Mouse (Mus musculus): ENCODE measurements at regions not wholly inside any gene's neighbourhood (a gene's known extent, or its start where the extent isn't known, plus 50 kb on each side); places are given as distances from the start of the nearest gene placed in this dataset.

DNA sequence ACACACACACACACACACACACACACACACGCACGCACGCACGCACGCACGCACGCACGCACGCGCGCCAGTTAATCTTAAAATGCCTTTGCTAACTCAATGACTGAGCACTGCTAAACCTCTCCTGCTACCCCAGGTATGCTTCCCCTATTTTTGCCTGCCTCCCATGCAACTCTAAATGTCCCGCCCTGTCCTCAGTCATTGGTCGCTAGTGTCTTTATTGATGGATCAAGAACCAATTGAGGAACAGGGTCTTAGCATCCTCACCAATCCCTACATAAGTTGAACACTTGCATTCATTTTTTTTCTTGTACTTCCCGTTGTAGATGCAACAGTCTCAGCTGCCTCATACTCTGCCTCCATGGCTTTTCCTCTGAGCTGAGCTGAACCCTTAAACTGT lies 72.2 kb upstream of the Ankrd55 start:
- no peak for DNase-seq (ENCODE audit: low spot score in 2 of 2)

GRCm38 (mm10) chr13:112218389-112218788 lies 69.9 kb upstream of the Ankrd55 start:
- DNase-seq (ENCODE audit: low spot score in 2 of 2): no peak

DNA sequence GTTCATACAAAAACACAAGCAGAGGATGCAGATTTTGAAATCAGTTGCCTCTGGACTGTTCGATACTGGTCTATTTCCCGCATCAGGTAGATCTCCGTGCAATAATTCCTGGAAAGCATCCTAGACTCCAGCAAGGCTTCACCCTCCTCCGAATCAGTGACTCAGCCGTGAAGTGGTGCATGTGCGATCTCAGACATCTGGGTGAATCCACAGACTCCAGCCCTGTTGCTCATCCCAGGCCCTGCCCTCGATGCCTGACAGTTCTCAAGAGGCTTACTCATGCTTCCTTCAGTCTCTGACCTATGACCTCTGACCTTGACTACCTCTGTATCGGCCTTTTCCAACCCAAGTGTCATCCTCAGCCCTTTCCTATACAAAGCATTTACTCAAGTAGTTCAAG lies 68.1 kb upstream of the Ankrd55 start:
- DNase-seq (ENCODE audit: low spot score in 2 of 2): no peak

- no peak for DNase-seq (ENCODE audit: low spot score in 2 of 2)
Measured at GRCm38 (mm10) chr13:112223616-112224015, 64.6 kb upstream of the Ankrd55 start.

- DNase-seq (ENCODE audit: low spot score in 2 of 2): no peak
Measured at GRCm38 (mm10) chr13:112227766-112228165, 60.5 kb upstream of the Ankrd55 start.

- DNase-seq (ENCODE audit: low spot score in 2 of 2): no peak
Measured at GRCm38 (mm10) chr13:112228846-112229245, 59.4 kb upstream of the Ankrd55 start.

GRCm38 (mm10) chr13:112230176-112230575 lies 58.1 kb upstream of the Ankrd55 start:
- no peak for DNase-seq (ENCODE audit: low spot score in 2 of 2)

DNA sequence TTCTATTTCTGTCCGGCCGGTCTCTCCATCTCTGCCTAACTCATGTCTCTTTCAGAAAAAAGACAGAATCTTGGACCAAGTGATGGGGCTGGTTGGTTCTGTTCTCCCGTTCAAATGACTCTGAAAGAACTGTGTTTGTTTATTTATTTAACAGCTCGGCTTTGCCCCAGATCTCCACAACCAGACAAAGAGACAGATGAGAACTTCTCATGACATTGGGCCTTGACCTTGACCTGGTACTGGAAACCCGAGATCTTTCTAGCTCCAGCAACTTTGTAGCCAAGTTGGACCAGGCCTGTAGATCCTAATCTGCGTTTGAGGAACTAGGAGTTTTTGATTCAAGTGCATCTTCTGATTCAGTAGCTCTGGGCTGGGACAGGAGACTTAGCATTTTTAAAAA lies 53.6 kb upstream of the Ankrd55 start:
- no peak for DNase-seq (ENCODE audit: low spot score in 2 of 2)

GRCm38 (mm10) chr13:112236956-112237355 lies 51.3 kb upstream of the Ankrd55 start:
- no peak for DNase-seq (ENCODE audit: low spot score in 2 of 2)

DNA sequence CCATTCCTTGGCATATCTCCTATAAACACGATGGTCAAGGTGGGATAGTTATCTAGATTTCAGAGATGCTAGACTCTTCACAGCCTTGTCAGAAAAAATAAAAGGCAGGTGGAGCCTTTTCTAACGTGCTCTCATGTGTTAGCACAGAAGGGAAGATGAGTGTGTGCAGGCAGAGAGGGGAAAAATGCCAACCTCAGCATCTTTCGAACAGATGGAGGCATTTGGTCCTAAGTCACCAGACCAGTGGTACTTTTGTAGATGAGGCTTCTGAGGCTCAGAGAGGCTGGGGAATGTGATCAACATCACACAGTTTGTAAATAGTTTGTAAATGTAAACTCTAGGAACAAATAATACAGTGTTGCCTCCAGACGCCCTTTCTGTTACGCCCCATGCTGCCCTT lies 50.9 kb upstream of the Ankrd55 start:
- no peak for DNase-seq (ENCODE audit: low spot score in 2 of 2)

DNA sequence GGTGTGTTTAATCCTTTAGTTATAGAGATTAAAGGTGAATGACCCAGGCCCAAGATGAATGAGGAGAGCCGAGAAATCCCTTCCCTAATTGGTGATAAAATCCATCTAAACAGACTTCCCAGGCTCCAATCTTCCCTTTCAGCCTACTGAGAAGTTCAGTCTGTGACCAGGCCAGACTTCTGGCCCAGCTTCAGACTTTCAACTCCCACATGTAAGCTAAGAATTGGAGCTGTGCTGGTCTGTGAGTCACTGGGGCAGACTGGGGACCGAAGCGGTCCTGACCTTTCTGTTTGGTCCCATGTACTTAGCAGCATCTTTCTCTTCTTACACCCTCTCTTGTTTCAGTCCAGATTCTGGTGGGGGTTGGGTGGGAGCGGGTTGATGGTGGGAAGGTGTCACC lies 50.3 kb upstream of the Ankrd55 start:
- no peak for DNase-seq (ENCODE audit: low spot score in 2 of 2)

Measured in right cerebral cortex, adult 2 months (tissue).